Comparison of ENCODE assay signal across 15 mouse cellular contexts in the genomic region with DNA sequence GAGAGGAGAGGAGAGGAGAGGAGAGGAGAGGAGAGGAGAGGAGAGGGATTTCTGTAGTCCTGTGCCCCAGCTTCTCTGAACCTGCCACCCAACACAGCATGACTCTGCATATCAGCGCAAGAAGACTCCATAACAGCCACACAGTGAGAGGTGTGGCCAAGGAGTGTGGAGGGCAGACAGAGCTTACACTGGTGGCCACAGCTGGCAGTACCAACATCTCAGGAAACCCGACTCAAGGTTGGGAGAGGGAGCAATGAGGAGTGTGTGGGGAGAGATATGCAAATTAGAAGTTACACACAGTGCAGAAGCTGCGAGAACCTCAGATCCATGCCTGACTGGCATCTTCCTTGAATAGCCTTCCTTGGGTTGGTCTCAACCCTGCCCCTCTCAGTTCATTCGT.
DNase-seq lines count a peak whose midpoint lies in the region; ATAC-seq and TF ChIP-seq lines count a peak whose summit lies in the region.
"Had no signal": no experiment of that assay in that cellular context is flagged by ENCODE, and none has a peak within 500 bp of the region (broad histone marks: within the 10 kb centered on the region; RNA-seq: fewer than 3 reads in every experiment).

No protein-coding gene starts in this region.

- peaks cover 10% of the 10 kb centered on the region; the same call in 1 of the 2 replicates for H3K27me3 ChIP-seq in kidney, embryonic 15.5 days
- no peaks in the 10 kb centered on the region for H3K27me3 ChIP-seq in kidney, adult 2 months (replicated peaks; ENCODE audit: control insufficient read depth, insufficient read depth, low read length)
- H3K27me3 ChIP-seq in liver, embryonic 14.5 days (ENCODE audit: control insufficient read depth, insufficient read depth, low read length): no peaks in the 10 kb centered on the region
- no peaks in the 10 kb centered on the region for H3K27me3 ChIP-seq in stomach, embryonic 15.5 days (replicated peaks)
- H3K27me3 ChIP-seq: embryonic facial prominence, embryonic 15.5 days had no signal

- no peaks in the 10 kb centered on the region for H3K36me3 ChIP-seq in kidney, embryonic 15.5 days
- no peaks in the 10 kb centered on the region for H3K36me3 ChIP-seq in kidney, adult 2 months (ENCODE audit: control insufficient read depth, insufficient read depth, low read length)
- no peaks in the 10 kb centered on the region for H3K36me3 ChIP-seq in liver, embryonic 14.5 days (replicated peaks; ENCODE audit: control insufficient read depth, insufficient read depth, low read depth)
- H3K36me3 ChIP-seq in stomach, embryonic 15.5 days: no peaks in the 10 kb centered on the region
- H3K36me3 ChIP-seq: embryonic facial prominence, embryonic 15.5 days had no signal

- no peak overlapping the region for H3K9ac ChIP-seq in kidney, embryonic 15.5 days
- H3K9ac ChIP-seq in liver, embryonic 14.5 days (replicated peaks): peak overlapping the region; percentile 78; the same call in 1 of the 2 replicates
- no peak overlapping the region for H3K9ac ChIP-seq in stomach, embryonic 15.5 days
- H3K9ac ChIP-seq: embryonic facial prominence, embryonic 15.5 days had no signal

- 65% methylated on average over 4 of the region's 4 CpGs for WGBS in kidney, embryonic 15.5 days
- 56% methylated on average over 4 of the region's 4 CpGs for WGBS in kidney, adult 2 months
- WGBS in liver, embryonic 14.5 days (ENCODE audit: insufficient replicate concordance): 10% methylated on average over 4 of the region's 4 CpGs
- WGBS in stomach, embryonic 15.5 days: 48% methylated on average over 4 of the region's 4 CpGs

- H3K9me3 ChIP-seq in kidney, embryonic 15.5 days (replicated peaks): no peaks in the 10 kb centered on the region
- H3K9me3 ChIP-seq in liver, embryonic 14.5 days (ENCODE audit: control insufficient read depth, low read length): no peaks in the 10 kb centered on the region
- no peaks in the 10 kb centered on the region for H3K9me3 ChIP-seq in stomach, embryonic 15.5 days
- H3K9me3 ChIP-seq: embryonic facial prominence, embryonic 15.5 days had no signal

- no peak for DNase-seq in kidney, adult 2 months
- peak; percentile 81 to 82 (median 81) for DNase-seq in liver, embryonic 14.5 days (ENCODE audit: low read depth in 3 of 3, low spot score in 3 of 3)
- DNase-seq in cerebellum, postnatal 36 days: no peak
- DNase-seq in gastrocnemius, adult 18-20 months (ENCODE audit: low spot score): no peak
- no peak for DNase-seq in gastrocnemius, postnatal 36 days
- DNase-seq: cerebellum, adult 9-11 months; heart, adult 11 months; heart, postnatal 4 days; kidney, postnatal 36 days had no signal

- H3K4me3 ChIP-seq in kidney, embryonic 15.5 days (replicated peaks): no peak overlapping the region
- H3K4me3 ChIP-seq in kidney, adult 2 months (ENCODE audit: insufficient read depth, low read depth, low read length): no peak overlapping the region
- peak overlapping the region; percentile 6; the same call in 1 of the 2 replicates for H3K4me3 ChIP-seq in cortical plate, adult 2 months (ENCODE audit: insufficient read depth, low read length)
- H3K4me3 ChIP-seq in liver, embryonic 14.5 days (ENCODE audit: insufficient read depth in 1 of 2, low read depth in 2 of 2, low read length in 2 of 2): peak overlapping the region in 1 of 2 experiments; percentile 31; a peak in 1 of 4 replicates
- H3K4me3 ChIP-seq in stomach, embryonic 15.5 days (replicated peaks): no peak overlapping the region
- H3K4me3 ChIP-seq: embryonic facial prominence, embryonic 15.5 days had no signal

- H3K4me1 ChIP-seq in kidney, embryonic 15.5 days: peaks cover 24% of the 10 kb centered on the region
- no peaks in the 10 kb centered on the region for H3K4me1 ChIP-seq in kidney, adult 2 months (ENCODE audit: control insufficient read depth, insufficient read depth, low read length)
- peaks cover 4% of the 10 kb centered on the region for H3K4me1 ChIP-seq in cortical plate, adult 2 months (ENCODE audit: control insufficient read depth, insufficient read depth, low read length)
- H3K4me1 ChIP-seq in liver, embryonic 14.5 days (replicated peaks; ENCODE audit: control insufficient read depth in 2 of 2, insufficient read depth in 2 of 2, low read length in 1 of 2): peaks cover 56 to 59% of the 10 kb centered on the region in 2 experiments
- peaks cover 21% of the 10 kb centered on the region for H3K4me1 ChIP-seq in stomach, embryonic 15.5 days

- no peak for TF ChIP-seq CTCF in kidney, adult 2 months (conservative IDR thresholded peaks at IDR 0.05; ENCODE audit: insufficient read depth, insufficient read length, low read depth, low read length)
- TF ChIP-seq CTCF in cortical plate, adult 2 months (IDR thresholded peaks at IDR 0.05; ENCODE audit: extremely low read depth, insufficient read depth, low read length): no peak
- TF ChIP-seq CTCF in liver, embryonic 14.5 days (IDR thresholded peaks at IDR 0.05; ENCODE audit: low read depth): peak; percentile 61

- H3K4me2 ChIP-seq in kidney, embryonic 15.5 days: no peak overlapping the region
- peak overlapping the region; percentile 79 for H3K4me2 ChIP-seq in liver, embryonic 14.5 days (ENCODE audit: low read depth)
- H3K4me2 ChIP-seq in stomach, embryonic 15.5 days: no peak overlapping the region
- H3K4me2 ChIP-seq: embryonic facial prominence, embryonic 15.5 days; midbrain, embryonic 11.5 days had no signal

- peak; percentile 43 for TF ChIP-seq EP300 in liver, embryonic 14.5 days (IDR thresholded peaks at IDR 0.05; ENCODE audit: low read depth)

- peak; percentile 67; the same call in 1 of the 2 replicates for ATAC-seq in kidney, embryonic 15.5 days (replicated peaks; ENCODE audit: low FRiP score)
- ATAC-seq in liver, embryonic 14.5 days (ENCODE audit: insufficient read depth): peak; percentile 85
- peak; percentile 75; the same call in 1 of the 2 replicates for ATAC-seq in stomach, embryonic 15.5 days (ENCODE audit: insufficient read depth, low FRiP score, low read depth)
- ATAC-seq: activated CD4-positive, CD25-positive, alpha-beta regulatory T cell, adult 4 months had no signal

- TF ChIP-seq POLR2A in kidney, adult 2 months (IDR thresholded peaks at IDR 0.05; ENCODE audit: low read depth, low read length): no peak
- TF ChIP-seq POLR2A in cortical plate, adult 2 months (IDR thresholded peaks at IDR 0.05; ENCODE audit: extremely low read depth, insufficient read depth, low read length): no peak

- no peak overlapping the region for H3K27ac ChIP-seq in kidney, embryonic 15.5 days
- H3K27ac ChIP-seq in kidney, adult 2 months (ENCODE audit: insufficient read depth, low read depth, low read length): no peak overlapping the region
- H3K27ac ChIP-seq in cortical plate, adult 2 months (ENCODE audit: insufficient read depth, low read length): no peak overlapping the region
- peak overlapping the region; percentile 99 for H3K27ac ChIP-seq in liver, embryonic 14.5 days
- H3K27ac ChIP-seq in stomach, embryonic 15.5 days: no peak overlapping the region
- H3K27ac ChIP-seq: embryonic facial prominence, embryonic 15.5 days had no signal

- intact Hi-C loops in gastrocnemius, postnatal 36 days (cut with DNase I): no loop called here

Comparison
In these comparisons a context has a peak if more than half of its experiments do, and no peak if none do; other contexts are left out.
1. DNase-seq: peak in liver, embryonic 14.5 days (3 of 3); none in kidney, adult 2 months (single experiment), cerebellum, postnatal 36 days (0 of 2), gastrocnemius, adult 18-20 months (single experiment) and gastrocnemius, postnatal 36 days (0 of 2).
2. Peak in every context shown above with its lines, with median percentiles within 50 percentile points of each other: ATAC-seq.